In the genomic region with DNA sequence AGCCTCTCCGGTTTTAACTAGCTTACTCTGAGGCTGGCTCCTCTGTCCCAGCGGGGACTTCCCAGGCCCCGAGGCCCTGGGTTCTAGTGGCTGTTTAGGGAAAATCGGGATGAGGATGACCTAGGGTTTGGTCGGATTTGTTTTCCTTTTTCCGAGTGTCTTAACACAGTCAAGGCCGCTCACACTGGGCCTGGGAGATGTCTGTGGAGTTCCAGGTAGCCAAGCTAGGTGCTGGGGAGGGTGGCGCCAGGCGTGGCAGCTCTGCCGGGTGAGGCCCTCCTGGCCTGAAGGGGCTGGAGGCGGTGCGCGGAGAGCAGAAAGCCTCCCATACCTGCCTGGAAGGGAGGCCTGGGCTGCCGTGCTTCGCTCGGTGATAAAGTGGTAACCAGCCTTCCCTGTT, we compare ENCODE assay signal across 10 mouse cellular contexts. TPM values are rescaled to one million over a fixed set of nuclear protein-coding genes. Genes with fewer than 3 reads are reported as not detected.
DNase-seq lines count a peak whose midpoint lies in the region; ATAC-seq and TF ChIP-seq lines count a peak whose summit lies in the region.
"Had no signal": no experiment of that assay in that cellular context is flagged by ENCODE, and none has a peak within 500 bp of the region (broad histone marks: within the 10 kb centered on the region; RNA-seq: fewer than 3 reads in every experiment).

No protein-coding gene starts in this region.

- H3K27me3 ChIP-seq in forebrain, embryonic 10.5 days (ENCODE audit: poor library complexity, severe bottlenecking), result peaks cover 72% of the 10 kb centered on the region
- H3K27me3 ChIP-seq in forebrain, embryonic 16.5 days (replicated peaks; ENCODE audit: control insufficient read depth, insufficient read depth, low read length), result peaks cover 30% of the 10 kb centered on the region
- H3K27me3 ChIP-seq in thymus, adult 2 months (ENCODE audit: control insufficient read depth, insufficient read depth, low read length), result no peaks in the 10 kb centered on the region
- peaks cover 62% of the 10 kb centered on the region for H3K27me3 ChIP-seq in liver, embryonic 12.5 days (replicated peaks)
- H3K27me3 ChIP-seq in stomach, embryonic 16.5 days (ENCODE audit: control insufficient read depth, insufficient read depth, low read length), result 0 out of 2 replicates have a peak, but pooled peaks cover 9% of the 10 kb centered on the region

- peaks cover 19% of the 10 kb centered on the region for H3K4me1 ChIP-seq in forebrain, embryonic 10.5 days
- H3K4me1 ChIP-seq in forebrain, embryonic 16.5 days (replicated peaks; ENCODE audit: control insufficient read depth, insufficient read depth, low read length), result peaks cover 10% of the 10 kb centered on the region
- H3K4me1 ChIP-seq in thymus, adult 2 months (replicated peaks; ENCODE audit: control insufficient read depth, insufficient read depth, low read length), result peaks cover 33% of the 10 kb centered on the region
- peaks cover 28% of the 10 kb centered on the region for H3K4me1 ChIP-seq in liver, embryonic 12.5 days
- peaks cover 17% of the 10 kb centered on the region for H3K4me1 ChIP-seq in stomach, embryonic 16.5 days (ENCODE audit: control insufficient read depth, insufficient read depth, low read length)

- no peak for ATAC-seq in forebrain, embryonic 16.5 days
- no peak for ATAC-seq in liver, embryonic 12.5 days
- peak; percentile 46; the same call in 1 of the 2 replicates for ATAC-seq in stomach, embryonic 16.5 days (ENCODE audit: insufficient read depth, low FRiP score)

- DNase-seq in forebrain, embryonic 10.5 days (ENCODE audit: extremely low spot score, low spot score), result no peak
- no peak for DNase-seq in thymus, adult 2 months
- DNase-seq in thymus, adult 18-20 months, result no peak
- DNase-seq in layer of hippocampus, adult 11-12 months (ENCODE audit: low spot score), result no peak
- DNase-seq in left cerebral cortex, adult 8-10 months (ENCODE audit: low spot score in 2 of 2), result no peak
- DNase-seq: left cerebral cortex, postnatal 4 days; right cerebral cortex, postnatal 14 days had no signal

- H3K27ac ChIP-seq in forebrain, embryonic 10.5 days, result no peak overlapping the region; the same call in 1 of the 2 replicates
- H3K27ac ChIP-seq in forebrain, embryonic 16.5 days (ENCODE audit: low read length), result no peak overlapping the region
- no peak overlapping the region for H3K27ac ChIP-seq in thymus, adult 2 months (ENCODE audit: control insufficient read depth, insufficient read depth, low read length)
- no peak overlapping the region for H3K27ac ChIP-seq in liver, embryonic 12.5 days
- peak overlapping the region; percentile 87 for H3K27ac ChIP-seq in stomach, embryonic 16.5 days (ENCODE audit: low read length)

- TF ChIP-seq POLR2A in thymus, adult 2 months (IDR thresholded peaks at IDR 0.05; ENCODE audit: control insufficient read depth, extremely low read depth, insufficient read depth, low read length, poor library complexity), result no peak

- no peak for TF ChIP-seq CTCF in thymus, adult 2 months (IDR thresholded peaks at IDR 0.05; ENCODE audit: borderline replicate concordance, control insufficient read depth, extremely low read depth, insufficient read depth, low read length, poor library complexity)

- no peaks in the 10 kb centered on the region for H3K9me3 ChIP-seq in forebrain, embryonic 10.5 days
- no peaks in the 10 kb centered on the region for H3K9me3 ChIP-seq in forebrain, embryonic 16.5 days (ENCODE audit: control insufficient read depth, low read length)
- no peaks in the 10 kb centered on the region for H3K9me3 ChIP-seq in liver, embryonic 12.5 days (replicated peaks)
- no peaks in the 10 kb centered on the region for H3K9me3 ChIP-seq in stomach, embryonic 16.5 days (replicated peaks; ENCODE audit: control insufficient read depth, low read length)

- no peaks in the 10 kb centered on the region for H3K36me3 ChIP-seq in forebrain, embryonic 10.5 days (replicated peaks)
- no peaks in the 10 kb centered on the region for H3K36me3 ChIP-seq in forebrain, embryonic 16.5 days (ENCODE audit: control insufficient read depth, insufficient read depth)
- H3K36me3 ChIP-seq in thymus, adult 2 months (ENCODE audit: control insufficient read depth, insufficient read depth, low read length), result no peaks in the 10 kb centered on the region
- H3K36me3 ChIP-seq in liver, embryonic 12.5 days, result no peaks in the 10 kb centered on the region
- H3K36me3 ChIP-seq in stomach, embryonic 16.5 days (ENCODE audit: control insufficient read depth, insufficient read depth, low read length), result no peaks in the 10 kb centered on the region

- H3K4me3 ChIP-seq in forebrain, embryonic 10.5 days, result peak overlapping the region; percentile 50
- no peak overlapping the region for H3K4me3 ChIP-seq in forebrain, embryonic 16.5 days (replicated peaks; ENCODE audit: low read length)
- peak overlapping the region; percentile 40 for H3K4me3 ChIP-seq in thymus, adult 2 months (ENCODE audit: control insufficient read depth, insufficient read depth, low read length)
- H3K4me3 ChIP-seq in liver, embryonic 12.5 days, result peak overlapping the region; percentile 41
- peak overlapping the region; percentile 54 for H3K4me3 ChIP-seq in stomach, embryonic 16.5 days (replicated peaks; ENCODE audit: low read length)

- no peak overlapping the region for H3K4me2 ChIP-seq in forebrain, embryonic 16.5 days (ENCODE audit: low read length)
- H3K4me2 ChIP-seq in liver, embryonic 12.5 days, result peak overlapping the region; percentile 62
- H3K4me2 ChIP-seq in stomach, embryonic 16.5 days (ENCODE audit: low read depth, low read length), result peak overlapping the region; percentile 59

- 16% methylated on average over 16 of the region's 16 CpGs for WGBS in forebrain, embryonic 10.5 days
- WGBS in forebrain, embryonic 16.5 days, result 23% methylated on average over 16 of the region's 16 CpGs
- 85% methylated on average over 16 of the region's 16 CpGs for WGBS in thymus, adult 2 months
- WGBS in liver, embryonic 12.5 days (ENCODE audit: insufficient replicate concordance), result 40% methylated on average over 16 of the region's 16 CpGs
- 27% methylated on average over 16 of the region's 16 CpGs for WGBS in stomach, embryonic 16.5 days

- H3K9ac ChIP-seq in forebrain, embryonic 16.5 days (replicated peaks; ENCODE audit: low read depth, low read length), result no peak overlapping the region
- H3K9ac ChIP-seq in liver, embryonic 12.5 days, result 0 out of 2 replicates have a peak overlapping the region, but pooled peaks have one; percentile 12
- H3K9ac ChIP-seq in stomach, embryonic 16.5 days (ENCODE audit: low read length), result peak overlapping the region; percentile 77

RNA-seq across cellular contexts. Expression of gene Irf6, which starts 0.7 kb away (rescaled TPM):
- polyA plus RNA-seq in forebrain, embryonic 10.5 days (2016; fragmentation: Nextera tagmentation; extraction: Ambion mirVana), result 3.8 and 3.9 TPM in 2 replicates
- 0.75 and 1.4 TPM in 2 replicates for polyA plus RNA-seq in forebrain, embryonic 16.5 days (2015; fragmentation: Nextera tagmentation; extraction: Ambion mirVana)
- polyA plus RNA-seq in thymus, adult 2 months (2012; rRNA removed), result 18.6 and 26.5 TPM in 2 replicates
- 2.6 and 2.8 TPM in 2 replicates for polyA plus RNA-seq in liver, embryonic 12.5 days (2016; fragmentation: Nextera tagmentation; extraction: Ambion mirVana)
- polyA plus RNA-seq in stomach, embryonic 16.5 days (2015; fragmentation: Nextera tagmentation; extraction: Ambion mirVana), result 74.0 and 91.4 TPM in 2 replicates
- 1 to 10 TPM; 1.2 to 2.7 (median 1.5) TPM for total RNA-seq in left cerebral cortex, adult 8-10 months (2022)

RNA-seq across cellular contexts. Expression of gene A130010J15Rik, which starts 14.3 kb away (rescaled TPM):
- 17.0 and 18.1 TPM in 2 replicates for polyA plus RNA-seq in forebrain, embryonic 10.5 days (2016; fragmentation: Nextera tagmentation; extraction: Ambion mirVana)
- polyA plus RNA-seq in forebrain, embryonic 16.5 days (2015; fragmentation: Nextera tagmentation; extraction: Ambion mirVana), result 14.2 and 16.1 TPM in 2 replicates
- 6.8 and 7.2 TPM in 2 replicates for polyA plus RNA-seq in thymus, adult 2 months (2012; rRNA removed)
- 6.9 and 7.7 TPM in 2 replicates for polyA plus RNA-seq in liver, embryonic 12.5 days (2016; fragmentation: Nextera tagmentation; extraction: Ambion mirVana)
- 15.8 and 17.7 TPM in 2 replicates for polyA plus RNA-seq in stomach, embryonic 16.5 days (2015; fragmentation: Nextera tagmentation; extraction: Ambion mirVana)
- total RNA-seq in left cerebral cortex, adult 8-10 months (2022), result 1 to 10 TPM; 3.7 to 4.9 (median 4.2) TPM

RNA-seq across cellular contexts. Expression of gene Diexf, which starts 23.5 kb away (rescaled TPM):
- polyA plus RNA-seq in forebrain, embryonic 10.5 days (2016; fragmentation: Nextera tagmentation; extraction: Ambion mirVana), result 10.2 TPM in 2 replicates
- polyA plus RNA-seq in forebrain, embryonic 16.5 days (2015; fragmentation: Nextera tagmentation; extraction: Ambion mirVana), result 11.3 and 13.9 TPM in 2 replicates
- 67.4 and 76.9 TPM in 2 replicates for polyA plus RNA-seq in thymus, adult 2 months (2012; rRNA removed)
- 4.4 and 5.4 TPM in 2 replicates for polyA plus RNA-seq in liver, embryonic 12.5 days (2016; fragmentation: Nextera tagmentation; extraction: Ambion mirVana)
- 6.6 and 6.8 TPM in 2 replicates for polyA plus RNA-seq in stomach, embryonic 16.5 days (2015; fragmentation: Nextera tagmentation; extraction: Ambion mirVana)
- 10 to 100 TPM; 17.0 to 21.9 (median 19.7) TPM for total RNA-seq in left cerebral cortex, adult 8-10 months (2022)

RNA-seq across cellular contexts. Expression of gene Traf3ip3, which starts 47.9 kb away (rescaled TPM):
- polyA plus RNA-seq in forebrain, embryonic 10.5 days (2016; fragmentation: Nextera tagmentation; extraction: Ambion mirVana), result 1.5 and 2.0 TPM in 2 replicates
- 0.51 and 1.2 TPM in 2 replicates for polyA plus RNA-seq in forebrain, embryonic 16.5 days (2015; fragmentation: Nextera tagmentation; extraction: Ambion mirVana)
- polyA plus RNA-seq in thymus, adult 2 months (2012; rRNA removed), result 128 and 142 TPM in 2 replicates
- 7.0 and 8.6 TPM in 2 replicates for polyA plus RNA-seq in liver, embryonic 12.5 days (2016; fragmentation: Nextera tagmentation; extraction: Ambion mirVana)
- polyA plus RNA-seq in stomach, embryonic 16.5 days (2015; fragmentation: Nextera tagmentation; extraction: Ambion mirVana), result 5.0 and 8.5 TPM in 2 replicates
- total RNA-seq in left cerebral cortex, adult 8-10 months (2022), result 1 to 10 TPM; 1.4 to 6.0 (median 2.1) TPM

RNA-seq across cellular contexts. Expression of gene Lamb3, which starts 53.9 kb away (rescaled TPM):
- polyA plus RNA-seq in forebrain, embryonic 10.5 days (2016; fragmentation: Nextera tagmentation; extraction: Ambion mirVana), result 0.14 and 0.20 TPM in 2 replicates
- polyA plus RNA-seq in forebrain, embryonic 16.5 days (2015; fragmentation: Nextera tagmentation; extraction: Ambion mirVana), result 0.32 and 0.58 TPM in 2 replicates
- 27.2 and 27.8 TPM in 2 replicates for polyA plus RNA-seq in thymus, adult 2 months (2012; rRNA removed)
- polyA plus RNA-seq in liver, embryonic 12.5 days (2016; fragmentation: Nextera tagmentation; extraction: Ambion mirVana), result 0.04 and 0.25 TPM in 2 replicates
- polyA plus RNA-seq in stomach, embryonic 16.5 days (2015; fragmentation: Nextera tagmentation; extraction: Ambion mirVana), result 17.6 and 24.6 TPM in 2 replicates
- 1 to 10 TPM; 1.6 to 4.7 (median 2.1) TPM for total RNA-seq in left cerebral cortex, adult 8-10 months (2022)
